Mouse (Mus musculus) MEL (cell line): ENCODE measurements at regions not wholly inside any gene's neighbourhood (a gene's known extent, or its start where the extent isn't known, plus 50 kb on each side); places are given as distances from the start of the nearest gene placed in this dataset.

Experiments
- CTCF ChIP-seq, 3 experiments: IDR thresholded peaks in 2 of 3; conservative IDR thresholded peaks in 1 of 3; 2 replicates each; pipeline ENCODE4 v1.5.1; 2011 to 2012; ENCODE audit warnings: low read length in 3 of 3, low read depth in 2 of 3, mild to moderate bottlenecking in 2 of 3, improper control_type of control experiment in 1 of 3, inconsistent platforms in 1 of 3, mixed read lengths in 1 of 3, moderate library complexity in 1 of 3; ENCODE audit not compliant: control insufficient read depth in 1 of 3, insufficient read depth in 1 of 3, poor library complexity in 1 of 3, severe bottlenecking in 1 of 3
- E2F4 ChIP-seq: IDR thresholded peaks from 2 replicates; pipeline ENCODE4 v1.6.1; 2011; ENCODE audit warnings: low read depth, low read length, improper control_type of control experiment, borderline replicate concordance
- ELF1 ChIP-seq: IDR thresholded peaks from 2 replicates; pipeline ENCODE4 v1.6.1; 2014; ENCODE audit warnings: low read depth, mild to moderate bottlenecking, inconsistent platforms, low read length, improper control_type of control experiment, moderate library complexity
- GABPA ChIP-seq: IDR thresholded peaks from 2 replicates; pipeline ENCODE4 v1.6.1; 2012; ENCODE audit warnings: low read depth, mild to moderate bottlenecking, inconsistent platforms, low read length, improper control_type of control experiment, moderate library complexity
- GATA1 ChIP-seq: IDR thresholded peaks from 2 replicates; pipeline ENCODE4 v1.6.1; 2011; ENCODE audit warnings: low read depth, low read length, improper control_type of control experiment
- USF2 ChIP-seq, 2 experiments: IDR thresholded peaks; 2 replicates each; pipeline ENCODE4 v1.6.1; 2011 to 2012; ENCODE audit warnings: improper control_type of control experiment in 2 of 2, low read length in 2 of 2, borderline replicate concordance in 1 of 2, inconsistent platforms in 1 of 2, low read depth in 1 of 2, mild to moderate bottlenecking in 1 of 2; ENCODE audit not compliant: insufficient read depth in 1 of 2
- ZKSCAN1 ChIP-seq: IDR thresholded peaks from 2 replicates; pipeline ENCODE4 v1.6.1; 2012; ENCODE audit warnings: low read depth, mild to moderate bottlenecking, inconsistent platforms, low read length, improper control_type of control experiment, moderate library complexity

DNA sequence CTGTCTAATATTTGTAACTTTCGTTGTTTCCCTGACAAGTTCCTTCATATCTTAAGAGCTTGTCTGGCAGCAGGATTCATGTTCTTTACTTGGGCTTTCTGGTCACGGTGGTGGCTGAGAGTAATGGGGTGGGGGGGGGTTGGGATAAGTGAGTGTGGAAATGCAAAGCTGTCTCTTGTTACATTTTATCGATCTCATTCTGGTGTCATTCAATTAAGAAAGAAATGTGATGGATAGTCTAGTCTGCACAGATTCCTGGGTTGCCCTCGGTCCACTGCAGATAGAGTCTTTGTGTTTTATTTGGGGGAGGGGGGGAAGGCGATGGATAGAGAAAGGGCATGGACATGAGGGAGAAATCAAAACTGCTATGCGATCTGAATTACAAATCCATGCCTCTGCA is 196.0 kb downstream of the Gm11146 start:
- TF ChIP-seq CTCF (IDR thresholded peaks at IDR 0.05 in 2 of 3, conservative IDR thresholded peaks at IDR 0.05 in 1 of 3; ENCODE audit: control insufficient read depth in 1 of 3, insufficient read depth in 1 of 3, low read depth in 2 of 3, low read length in 3 of 3, poor library complexity in 1 of 3, severe bottlenecking in 1 of 3) (no peak), E2F4 (no peak), ELF1 (no peak), ZKSCAN1 (no peak), GATA1 (no peak), USF2 (IDR thresholded peaks at IDR 0.05; ENCODE audit: borderline replicate concordance in 1 of 2, insufficient read depth in 1 of 2, low read depth in 1 of 2, low read length in 2 of 2) (no peak), GABPA (no peak)
